ENCODE assay signal across 15 mouse cellular contexts in the genomic region with DNA sequence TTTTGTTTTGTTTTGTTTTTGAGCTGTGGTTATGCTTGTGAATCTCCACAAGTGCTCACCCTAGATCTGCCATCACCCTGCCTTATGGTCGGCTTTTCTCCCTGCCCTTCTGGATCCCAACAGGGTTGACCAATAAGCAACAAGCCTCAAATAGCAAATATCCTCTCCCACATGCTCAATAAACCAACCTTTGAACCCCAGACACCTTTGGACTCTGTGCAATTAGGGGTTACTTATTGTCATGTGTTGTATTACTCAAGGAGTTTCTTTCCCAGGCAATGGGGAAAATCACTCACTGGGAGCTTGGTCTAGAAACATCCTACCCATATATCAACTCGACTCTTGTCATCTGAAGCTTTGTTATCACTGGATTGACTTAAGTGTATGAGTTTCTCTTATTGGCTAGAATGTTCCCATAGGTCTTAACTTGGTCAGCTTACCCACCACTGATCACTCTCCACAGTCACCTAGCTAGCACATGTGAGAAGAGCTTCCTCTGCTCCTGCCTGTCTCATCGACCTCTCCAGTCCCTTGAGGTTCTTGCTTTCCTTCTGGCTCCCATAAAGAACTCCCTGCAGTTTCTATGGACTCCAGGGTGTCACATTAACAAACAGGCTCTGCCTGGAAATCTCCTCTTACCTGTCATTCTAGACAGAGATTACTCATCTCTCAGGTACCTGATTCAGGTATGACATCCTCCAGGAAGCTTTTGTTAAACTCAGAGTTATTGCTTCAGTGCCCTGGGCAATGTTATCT.
"Had no signal": no experiment of that assay in that cellular context is flagged by ENCODE, and none has a peak within 500 bp of the region (broad histone marks: within the 10 kb centered on the region; RNA-seq: fewer than 3 reads in every experiment).

No protein-coding gene starts in this region.

- H3K9me3 ChIP-seq: limb, embryonic 12.5 days; liver, embryonic 12.5 days; lung, embryonic 15.5 days; midbrain, embryonic 15.5 days; neural tube, embryonic 12.5 days had no signal

- H3K4me3 ChIP-seq: layer of hippocampus, adult 2 months; limb, embryonic 12.5 days; liver, embryonic 12.5 days; lung, embryonic 15.5 days; megakaryocyte, embryonic 14.5 days; midbrain, embryonic 15.5 days; neural tube, embryonic 12.5 days had no signal

- H3K9ac ChIP-seq: limb, embryonic 12.5 days; liver, embryonic 12.5 days; lung, embryonic 15.5 days; midbrain, embryonic 15.5 days; neural tube, embryonic 12.5 days had no signal

- H3K27ac ChIP-seq: hindbrain, postnatal 0 days; layer of hippocampus, adult 2 months; limb, embryonic 12.5 days; liver, embryonic 12.5 days; lung, embryonic 15.5 days; macrophage; midbrain, embryonic 15.5 days; neural tube, embryonic 12.5 days had no signal

- H3K27me3 ChIP-seq: limb, embryonic 12.5 days; liver, embryonic 12.5 days; lung, embryonic 15.5 days; megakaryocyte, embryonic 14.5 days; midbrain, embryonic 15.5 days; neural tube, embryonic 12.5 days had no signal

- H3K4me2 ChIP-seq: limb, embryonic 12.5 days; liver, embryonic 12.5 days; lung, embryonic 15.5 days; midbrain, embryonic 11.5 days; midbrain, embryonic 15.5 days; neural tube, embryonic 12.5 days had no signal

- H3K4me1 ChIP-seq: limb, embryonic 12.5 days; liver, embryonic 12.5 days; megakaryocyte, embryonic 14.5 days; midbrain, embryonic 15.5 days; neural tube, embryonic 12.5 days had no signal

- DNase-seq: kidney, postnatal 4 days; lung, postnatal 14 days; spleen, adult 18-20 months; thymus, adult 18-20 months; thymus, postnatal 14 days had no signal

- H3K36me3 ChIP-seq: limb, embryonic 12.5 days; liver, embryonic 12.5 days; lung, embryonic 15.5 days; midbrain, embryonic 15.5 days; neural tube, embryonic 12.5 days had no signal

- ATAC-seq: hindbrain, postnatal 0 days; liver, embryonic 12.5 days; midbrain, embryonic 15.5 days had no signal
